Mouse (Mus musculus) MEL (cell line): ENCODE measurements around the gene Mical3. TPM values are rescaled to one million over a fixed set of nuclear protein-coding genes. Genes with fewer than 3 reads are reported as not detected.

Experiments
- DNase-seq: peaks from one replicate; pipeline ENCODE4 v3.0.0; 2011; ENCODE audit warnings: low read depth, low spot score
- H3K27ac ChIP-seq: 2 replicates; pipeline ENCODE4 v1.5.1; 2012; ENCODE audit warnings: low read depth, mild to moderate bottlenecking, control low read depth, low read length, moderate library complexity; ENCODE audit not compliant: control insufficient read depth
- H3K27me3 ChIP-seq, 2 experiments: fragments of 150-350 bp in 1 of 2; sonication (generic) in 1 of 2; 2 replicates each; pipeline ENCODE4 v1.6.1; 2012; ENCODE audit warnings: low read length in 2 of 2, mild to moderate bottlenecking in 2 of 2, improper control_type of control experiment in 1 of 2, moderate library complexity in 1 of 2; ENCODE audit not compliant: insufficient read depth in 2 of 2, control insufficient read depth in 1 of 2
- H3K36me3 ChIP-seq, 2 experiments: 2 replicates each; pipeline ENCODE4 v1.6.1; 2012 to 2014; ENCODE audit warnings: low read length in 2 of 2, improper control_type of control experiment in 1 of 2, inconsistent platforms in 1 of 2, mild to moderate bottlenecking in 1 of 2; ENCODE audit not compliant: insufficient read depth in 2 of 2, control insufficient read depth in 1 of 2
- H3K4me1 ChIP-seq, 2 experiments: fragments of 150-350 bp in 1 of 2; sonication (generic) in 1 of 2; 2 replicates each; pipeline ENCODE4 v1.6.1; 2012; ENCODE audit warnings: low read length in 2 of 2, improper control_type of control experiment in 1 of 2, mild to moderate bottlenecking in 1 of 2; ENCODE audit not compliant: insufficient read depth in 2 of 2, control insufficient read depth in 1 of 2
- H3K4me3 ChIP-seq, 2 experiments: fragments of 150-350 bp in 1 of 2; sonication (generic) in 1 of 2; 2 replicates each; pipeline ENCODE4 v1.5.1; 2012; ENCODE audit warnings: low read depth in 2 of 2, low read length in 2 of 2, mild to moderate bottlenecking in 2 of 2, moderate library complexity in 2 of 2, control low read depth in 1 of 2, improper control_type of control experiment in 1 of 2; ENCODE audit not compliant: control insufficient read depth in 1 of 2, insufficient read depth in 1 of 2
- H3K79me2 ChIP-seq: 2 replicates; pipeline ENCODE4 v1.6.1; 2012; ENCODE audit warnings: mild to moderate bottlenecking, low read length, moderate library complexity; ENCODE audit not compliant: control insufficient read depth, poor library complexity, insufficient read depth
- H3K9ac ChIP-seq: 2 replicates; pipeline ENCODE4 v1.6.1; 2012; ENCODE audit warnings: low read depth, mild to moderate bottlenecking, control low read depth, low read length, moderate library complexity; ENCODE audit not compliant: control insufficient read depth, poor library complexity, severe bottlenecking
- H3K9me3 ChIP-seq: fragments of 150-350 bp; sonication (generic); replicated peaks from 2 replicates; pipeline ENCODE4 v1.6.1; 2012; ENCODE audit warnings: mild to moderate bottlenecking, low read length, improper control_type of control experiment, moderate library complexity; ENCODE audit not compliant: insufficient read depth
- BHLHE40 ChIP-seq: IDR thresholded peaks from 2 replicates; pipeline ENCODE4 v1.6.1; 2012; ENCODE audit warnings: low read depth, mild to moderate bottlenecking, inconsistent platforms, low read length, improper control_type of control experiment, borderline replicate concordance
- CHD1 ChIP-seq: IDR thresholded peaks from 2 replicates; pipeline ENCODE4 v1.6.1; 2012; ENCODE audit warnings: low read depth, mild to moderate bottlenecking, inconsistent platforms, low read length, improper control_type of control experiment
- CTCF ChIP-seq, 3 experiments: IDR thresholded peaks in 2 of 3; conservative IDR thresholded peaks in 1 of 3; 2 replicates each; pipeline ENCODE4 v1.5.1; 2011 to 2012; ENCODE audit warnings: low read length in 3 of 3, low read depth in 2 of 3, mild to moderate bottlenecking in 2 of 3, improper control_type of control experiment in 1 of 3, inconsistent platforms in 1 of 3, mixed read lengths in 1 of 3, moderate library complexity in 1 of 3; ENCODE audit not compliant: control insufficient read depth in 1 of 3, insufficient read depth in 1 of 3, poor library complexity in 1 of 3, severe bottlenecking in 1 of 3
- ELF1 ChIP-seq: IDR thresholded peaks from 2 replicates; pipeline ENCODE4 v1.6.1; 2014; ENCODE audit warnings: low read depth, mild to moderate bottlenecking, inconsistent platforms, low read length, improper control_type of control experiment, moderate library complexity
- ETS1 ChIP-seq: IDR thresholded peaks from 2 replicates; pipeline ENCODE4 v1.6.1; 2012; ENCODE audit warnings: low read depth, mild to moderate bottlenecking, inconsistent platforms, low read length, improper control_type of control experiment, moderate library complexity
- GATA1 ChIP-seq: IDR thresholded peaks from 2 replicates; pipeline ENCODE4 v1.6.1; 2011; ENCODE audit warnings: low read depth, low read length, improper control_type of control experiment
- HCFC1 ChIP-seq: IDR thresholded peaks from 2 replicates; pipeline ENCODE4 v1.6.1; 2012; ENCODE audit warnings: low read depth, mild to moderate bottlenecking, inconsistent platforms, low read length, improper control_type of control experiment, moderate library complexity
- KAT2A ChIP-seq: conservative IDR thresholded peaks from 2 replicates; pipeline ENCODE4 v1.6.1; 2012; ENCODE audit warnings: low read depth, low read length, improper control_type of control experiment, inconsistent platforms
- MAX ChIP-seq: IDR thresholded peaks from 2 replicates; pipeline ENCODE4 v1.6.1; 2011; ENCODE audit warnings: low read length, improper control_type of control experiment
- MAZ ChIP-seq: IDR thresholded peaks from 2 replicates; pipeline ENCODE4 v1.6.1; 2012; ENCODE audit warnings: low read depth, mild to moderate bottlenecking, inconsistent platforms, low read length, improper control_type of control experiment
- MEF2A ChIP-seq: IDR thresholded peaks from 2 replicates; pipeline ENCODE4 v1.6.1; 2014; ENCODE audit warnings: low read depth, mild to moderate bottlenecking, inconsistent platforms, low read length, improper control_type of control experiment; ENCODE audit not compliant: poor library complexity, insufficient replicate concordance, severe bottlenecking; ENCODE audit errors: extremely low read depth
- MXI1 ChIP-seq: IDR thresholded peaks from 2 replicates; pipeline ENCODE4 v1.6.1; 2011; ENCODE audit warnings: mild to moderate bottlenecking, low read depth, low read length, improper control_type of control experiment
- MYC ChIP-seq: IDR thresholded peaks from 2 replicates; pipeline ENCODE4 v1.6.1; 2011; ENCODE audit warnings: low read depth, mild to moderate bottlenecking, low read length, improper control_type of control experiment, moderate library complexity
- NELFE ChIP-seq: IDR thresholded peaks from 2 replicates; pipeline ENCODE4 v1.6.1; 2011; ENCODE audit warnings: low read depth, low read length, improper control_type of control experiment
- NRF1 ChIP-seq: IDR thresholded peaks from 2 replicates; pipeline ENCODE4 v1.6.1; 2014; ENCODE audit warnings: low read depth, mild to moderate bottlenecking, inconsistent platforms, low read length, improper control_type of control experiment, moderate library complexity; ENCODE audit not compliant: poor library complexity, insufficient read depth, severe bottlenecking
- POLR2A ChIP-seq, 2 experiments: IDR thresholded peaks; 2 replicates each; pipeline ENCODE4 v1.6.1; 2011 to 2012; ENCODE audit warnings: low read length in 2 of 2, mild to moderate bottlenecking in 2 of 2, control low read depth in 1 of 2, improper control_type of control experiment in 1 of 2, low read depth in 1 of 2, moderate library complexity in 1 of 2; ENCODE audit not compliant: control insufficient read depth in 1 of 2, insufficient read depth in 1 of 2, poor library complexity in 1 of 2
- RAD21 ChIP-seq: IDR thresholded peaks from 2 replicates; pipeline ENCODE4 v1.6.1; 2011; ENCODE audit warnings: mild to moderate bottlenecking, low read depth, low read length, improper control_type of control experiment
- SIN3A ChIP-seq: IDR thresholded peaks from 2 replicates; pipeline ENCODE4 v1.6.1; 2012; ENCODE audit warnings: low read length, improper control_type of control experiment, inconsistent platforms
- SMC3 ChIP-seq: IDR thresholded peaks from 2 replicates; pipeline ENCODE4 v1.6.1; 2011; ENCODE audit warnings: low read depth, low read length, improper control_type of control experiment
- TBP ChIP-seq: IDR thresholded peaks from 2 replicates; pipeline ENCODE4 v1.8.0; 2011; ENCODE audit warnings: low read depth, low read length, improper control_type of control experiment
- TCF12 ChIP-seq: IDR thresholded peaks from 2 replicates; pipeline ENCODE4 v1.6.1; 2014; ENCODE audit warnings: low read depth, mild to moderate bottlenecking, inconsistent platforms, low read length, improper control_type of control experiment, moderate library complexity
- USF1 ChIP-seq: IDR thresholded peaks from 2 replicates; pipeline ENCODE4 v1.6.1; 2014; ENCODE audit warnings: low read depth, mild to moderate bottlenecking, inconsistent platforms, low read length, improper control_type of control experiment, moderate library complexity
- ZC3H11A ChIP-seq: IDR thresholded peaks from 2 replicates; pipeline ENCODE4 v1.6.1; 2012; ENCODE audit warnings: low read depth, mild to moderate bottlenecking, inconsistent platforms, low read length, improper control_type of control experiment
- ZMIZ1 ChIP-seq: IDR thresholded peaks from 2 replicates; pipeline ENCODE4 v1.6.1; 2012; ENCODE audit warnings: low read depth, mild to moderate bottlenecking, inconsistent platforms, low read length, improper control_type of control experiment, moderate library complexity
- ZNF384 ChIP-seq: IDR thresholded peaks from 2 replicates; pipeline ENCODE4 v1.6.1; 2012; ENCODE audit warnings: low read depth, mild to moderate bottlenecking, inconsistent platforms, low read length, improper control_type of control experiment
- polyA plus RNA-seq, 2 experiments: library from polyadenylated mRNA; stranded (reverse) in 1 of 2; unstranded in 1 of 2; fragments of >175 nt in 1 of 2; fragments of >200 nt in 1 of 2; gene quantifications; 2 replicates each; pipeline versions ENCODE4 v1.2.1 to v1.2.4; 2012; ENCODE audit warnings: low replicate concordance in 2 of 2, low read depth in 1 of 2; ENCODE audit not compliant: insufficient read length in 2 of 2, insufficient read depth in 1 of 2, missing spikeins in 1 of 2
- total RNA-seq: library from RNA; depleted of rRNA; stranded (reverse); fragments of 300-350 nt; gene quantifications from 2 replicates; pipeline ENCODE4 v1.2.3, GENCODE M21; 2012

Gene Mical3
- total and polyA plus RNA-seq, 3 experiments: 19.8 to 125 (median 31.4) TPM

DNA sequence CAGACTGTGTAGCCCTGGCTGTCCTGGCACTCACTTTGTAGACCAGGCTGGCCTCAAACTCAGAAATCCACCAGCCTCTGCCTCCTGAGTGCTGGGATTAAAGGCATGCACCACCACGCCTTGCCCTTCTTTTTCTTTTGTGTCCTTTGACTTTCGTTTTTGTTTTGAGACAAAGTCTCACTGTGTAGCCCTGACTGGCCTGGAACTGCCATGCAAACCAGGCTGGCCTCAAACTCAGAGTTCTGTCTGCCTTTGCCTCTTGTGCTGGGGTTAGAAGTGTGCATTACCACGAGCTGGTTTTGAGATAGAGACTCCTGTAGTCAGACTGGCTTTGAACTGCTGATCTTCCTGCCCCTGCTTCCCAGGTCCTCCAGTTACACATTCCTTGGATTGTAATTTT lies 3.5 kb upstream of the Mical3 start:
- no peak for TF ChIP-seq ZC3H11A
- no peak for TF ChIP-seq TBP
- Histone ChIP-seq H3K27me3 (peaks cover 2% of the 10 kb centered on the region in 2 experiments; a peak in 2 of 4 replicates), H3K9me3 (no peaks in the 10 kb centered on the region), H3K9ac (no peak overlapping the region), H3K27ac (no peak overlapping the region), H3K79me2 (no peaks in the 10 kb centered on the region; the same call in 1 of the 2 replicates), H3K4me1 (peaks cover 0 to 22% of the 10 kb centered on the region in 2 experiments; a peak in 2 of 4 replicates), H3K4me3 (no peak overlapping the region), H3K36me3 (peaks cover 0 to 9% of the 10 kb centered on the region in 2 experiments; a peak in 2 of 4 replicates)
- no peak for DNase-seq

DNA sequence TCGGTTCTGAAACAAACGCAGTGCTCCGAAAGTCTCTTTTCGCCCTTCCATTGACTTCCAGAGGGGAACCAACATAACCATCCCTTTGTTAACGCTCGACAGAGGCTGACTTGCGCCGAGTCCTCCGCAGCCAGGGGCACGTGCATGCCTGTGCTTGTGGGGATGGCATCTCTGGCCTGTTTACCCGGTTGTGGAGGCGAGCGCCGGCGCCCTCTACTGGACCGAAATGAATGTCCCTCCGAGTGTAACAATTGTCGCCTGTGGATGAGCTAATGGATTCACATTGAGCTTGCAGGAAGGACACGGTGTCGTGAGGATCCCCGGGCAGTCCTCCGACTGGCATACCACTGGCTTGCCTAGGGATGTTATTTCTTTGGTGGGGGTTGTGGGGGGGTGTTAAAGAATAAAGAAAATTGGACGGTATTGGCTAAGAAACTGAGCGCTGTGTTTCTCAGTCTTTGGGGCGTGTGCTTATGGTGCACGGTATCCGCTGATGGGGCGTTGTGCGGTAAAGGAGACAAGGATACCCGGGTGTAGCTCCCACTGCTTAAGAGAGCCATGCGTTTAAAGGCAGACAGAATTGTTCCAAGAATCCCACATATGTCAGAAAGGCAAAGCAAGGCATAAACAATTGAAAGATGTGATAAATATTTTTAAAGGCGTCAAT lies 627 bp downstream of the Mical3 start:
- H3K27ac ChIP-seq: no peak overlapping the region
- H3K36me3 ChIP-seq: peaks cover 0 to 2% of the 10 kb centered on the region in 2 experiments; a peak in 1 of 4 replicates
- TF ChIP-seq MYC (peak; percentile 94), ZC3H11A (peak; percentile 78), USF1 (peak; percentile 75), POLR2A (IDR thresholded peaks at IDR 0.05; ENCODE audit: control insufficient read depth in 1 of 2, insufficient read depth in 1 of 2, low read depth in 1 of 2, low read length in 2 of 2, poor library complexity in 1 of 2) (peak; percentile 9 to 46; a peak in 1 of 4 replicates), ELF1 (no peak), ZNF384 (no peak), SMC3 (peak; percentile 96), NELFE (peak; percentile 46), HCFC1 (peak; percentile 71), MEF2A (no peak), GATA1 (no peak), NRF1 (0 out of 2 replicates have a peak, but pooled peaks have one; percentile 6), RAD21 (peak; percentile 86), MAX (peak; percentile 94), MXI1 (peak; percentile 95), SIN3A (peak; percentile 85), TCF12 (0 out of 2 replicates have a peak, but pooled peaks have one; percentile 9), CTCF (IDR thresholded peaks at IDR 0.05 in 2 of 3, conservative IDR thresholded peaks at IDR 0.05 in 1 of 3; ENCODE audit: control insufficient read depth in 1 of 3, insufficient read depth in 1 of 3, low read depth in 2 of 3, low read length in 3 of 3, poor library complexity in 1 of 3, severe bottlenecking in 1 of 3) (peak; percentile 86 to 96 (median 95)), BHLHE40 (peak; percentile 99), MAZ (0 out of 2 replicates have a peak, but pooled peaks have one; percentile 26), ZMIZ1 (no peak), CHD1 (no peak), KAT2A (no peak), ETS1 (peak; percentile 31; the same call in 1 of the 2 replicates)
- peaks cover 0 to 6% of the 10 kb centered on the region in 2 experiments; a peak in 2 of 4 replicates for H3K4me1 ChIP-seq
- DNase-seq: peak; percentile 93
- H3K4me3 ChIP-seq: peak overlapping the region; percentile 62 to 77
- H3K9ac ChIP-seq: peak overlapping the region; percentile 68
- no peaks in the 10 kb centered on the region for H3K9me3 ChIP-seq
- peaks cover 2% of the 10 kb centered on the region in 2 experiments; a peak in 2 of 4 replicates for H3K27me3 ChIP-seq
- H3K79me2 ChIP-seq: no peaks in the 10 kb centered on the region; the same call in 1 of the 2 replicates
